Mouse (Mus musculus): ENCODE measurements around the gene Lztr1. TPM values are rescaled to one million over a fixed set of nuclear protein-coding genes. Genes with fewer than 3 reads are reported as not detected.

Gene Lztr1
- polyA plus RNA-seq, 1 experiment from 2014 or later = 129 TPM

DNA sequence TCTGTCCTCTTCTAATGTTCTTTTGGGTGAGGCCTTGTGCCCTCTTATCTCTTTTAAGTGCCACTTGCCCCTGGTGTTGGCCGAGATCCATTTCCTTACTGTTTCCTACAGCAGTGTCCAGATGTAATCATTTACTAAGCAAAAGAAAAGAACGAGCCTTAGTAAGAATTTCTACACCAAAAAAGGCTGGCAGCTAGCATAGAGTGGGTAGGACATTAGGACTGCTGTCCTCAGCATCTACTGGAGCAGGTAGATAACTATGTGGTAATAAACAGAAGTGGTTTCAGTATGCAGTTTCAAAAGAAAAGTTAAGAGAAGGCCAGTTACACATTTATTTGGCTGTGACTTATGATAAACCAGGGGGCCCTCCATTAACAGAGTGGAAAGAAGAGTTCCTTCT lies 2.2 kb downstream of the Lztr1 start:
- 31% methylated on average over 2 of the region's 2 CpGs for whole genome bisulfite sequencing
- Histone ChIP-seq H3K36me3 (ENCODE audit: control insufficient read depth, insufficient read depth) (peaks cover 29% of the 10 kb centered on the region), H3K9me3 (ENCODE audit: control insufficient read depth) (no peaks in the 10 kb centered on the region), H3K4me1 (replicated peaks; ENCODE audit: control insufficient read depth, insufficient read depth, low read length) (peaks cover 21% of the 10 kb centered on the region), H3K9ac (ENCODE audit: low read depth, low read length) (no peak overlapping the region), H3K27ac (ENCODE audit: low read depth, low read length) (peak overlapping the region; percentile 88), H3K27me3 (replicated peaks; ENCODE audit: control insufficient read depth, insufficient read depth, low read length) (no peaks in the 10 kb centered on the region), H3K4me2 (replicated peaks; ENCODE audit: low read depth) (peak overlapping the region; percentile 79), H3K4me3 (ENCODE audit: low read depth, low read length) (peak overlapping the region; percentile 57; the same call in 1 of the 2 replicates)
- ATAC-seq = peak; percentile 29
- no peak for TF ChIP-seq CTCF (IDR thresholded peaks at IDR 0.05; ENCODE audit: low read depth)

DNA sequence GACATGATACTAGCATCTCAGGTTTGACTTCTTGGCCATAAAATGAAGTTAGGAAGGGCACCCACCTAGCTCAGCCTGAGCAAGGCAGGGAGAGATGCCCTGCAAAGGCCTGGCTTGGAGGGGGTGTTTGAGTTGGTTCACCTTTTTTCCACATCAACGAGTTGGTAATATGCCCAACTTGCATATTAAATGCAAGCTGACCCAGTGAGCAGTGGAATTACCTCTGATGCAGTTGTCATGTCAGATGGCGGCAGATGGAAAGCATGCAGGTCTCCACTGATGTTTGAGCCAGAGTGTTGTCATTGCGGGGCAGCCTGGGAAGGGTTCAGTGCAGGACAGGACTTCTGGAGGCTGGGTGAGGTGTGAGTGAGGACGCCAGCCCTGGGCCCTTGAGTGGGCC lies 2.9 kb downstream of the Lztr1 start:
- no peak for TF ChIP-seq CTCF (IDR thresholded peaks at IDR 0.05; ENCODE audit: low read depth)
- no peak for ATAC-seq
- peak overlapping the region; percentile 79 for H3K4me2 ChIP-seq (replicated peaks; ENCODE audit: low read depth)
- H3K4me1 ChIP-seq (replicated peaks; ENCODE audit: control insufficient read depth, insufficient read depth, low read length) = peaks cover 21% of the 10 kb centered on the region
- WGBS = 88% methylated on average over 4 of the region's 4 CpGs
- H3K27me3 ChIP-seq (replicated peaks; ENCODE audit: control insufficient read depth, insufficient read depth, low read length) = no peaks in the 10 kb centered on the region
- H3K9ac ChIP-seq (ENCODE audit: low read depth, low read length) = 0 out of 2 replicates have a peak overlapping the region, but pooled peaks have one; percentile 17
- peak overlapping the region; percentile 88 for H3K27ac ChIP-seq (ENCODE audit: low read depth, low read length)
- no peak overlapping the region for H3K4me3 ChIP-seq (ENCODE audit: low read depth, low read length)
- no peaks in the 10 kb centered on the region for H3K9me3 ChIP-seq (ENCODE audit: control insufficient read depth)
- H3K36me3 ChIP-seq (ENCODE audit: control insufficient read depth, insufficient read depth) = peaks cover 36% of the 10 kb centered on the region

DNA sequence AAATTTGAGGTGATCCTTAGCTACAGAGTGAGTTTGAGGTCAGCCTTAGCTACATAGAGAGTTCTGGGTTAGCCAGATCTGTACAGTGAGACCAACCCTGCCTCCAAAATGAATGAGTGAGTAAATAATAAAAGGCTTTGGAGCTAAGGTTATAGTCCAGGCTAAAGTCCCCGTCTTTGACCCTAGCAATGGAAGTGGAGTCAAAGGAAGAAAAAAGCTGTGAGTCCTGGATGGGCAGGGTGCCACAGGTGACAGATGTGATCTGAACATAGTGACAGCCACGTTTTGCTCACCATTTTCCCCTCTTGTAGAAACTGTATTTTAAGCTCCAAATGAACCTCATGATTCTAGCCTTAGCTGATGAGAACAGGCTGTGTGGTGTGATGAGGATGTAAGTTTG lies 10.4 kb downstream of the Lztr1 start:
- H3K9ac ChIP-seq (ENCODE audit: low read depth, low read length) = no peak overlapping the region
- no peak overlapping the region for H3K27ac ChIP-seq (ENCODE audit: low read depth, low read length)
- 75% methylated on average over 2 of the region's 2 CpGs for WGBS
- no peaks in the 10 kb centered on the region for H3K9me3 ChIP-seq (ENCODE audit: control insufficient read depth)
- H3K4me3 ChIP-seq (ENCODE audit: low read depth, low read length) = no peak overlapping the region
- H3K36me3 ChIP-seq (ENCODE audit: control insufficient read depth, insufficient read depth) = peaks cover 86% of the 10 kb centered on the region
- no peaks in the 10 kb centered on the region for H3K4me1 ChIP-seq (replicated peaks; ENCODE audit: control insufficient read depth, insufficient read depth, low read length)
- no peak for TF ChIP-seq CTCF (IDR thresholded peaks at IDR 0.05; ENCODE audit: low read depth)
- no peak for ATAC-seq
- H3K27me3 ChIP-seq (replicated peaks; ENCODE audit: control insufficient read depth, insufficient read depth, low read length) = no peaks in the 10 kb centered on the region
- no peak overlapping the region for H3K4me2 ChIP-seq (replicated peaks; ENCODE audit: low read depth)

DNA sequence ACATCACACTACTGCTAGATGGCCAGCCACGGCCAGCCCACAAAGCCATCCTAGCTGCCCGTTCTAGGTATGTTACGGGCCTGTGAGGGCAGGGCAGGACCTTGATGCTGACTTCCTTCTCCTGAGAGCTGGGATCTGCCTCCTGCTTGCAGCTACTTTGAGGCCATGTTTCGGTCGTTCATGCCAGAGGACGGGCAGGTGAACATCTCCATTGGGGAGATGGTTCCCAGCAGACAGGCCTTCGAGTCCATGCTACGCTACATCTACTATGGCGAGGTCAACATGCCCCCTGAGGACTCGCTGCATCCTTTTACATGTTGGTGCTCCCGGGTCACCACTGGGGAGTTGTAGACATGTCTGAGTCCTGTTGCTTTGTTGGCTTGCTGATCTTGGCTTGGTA lies 15.7 kb downstream of the Lztr1 start:
- TF ChIP-seq CTCF (IDR thresholded peaks at IDR 0.05; ENCODE audit: low read depth) = no peak
- no peak for ATAC-seq

DNA sequence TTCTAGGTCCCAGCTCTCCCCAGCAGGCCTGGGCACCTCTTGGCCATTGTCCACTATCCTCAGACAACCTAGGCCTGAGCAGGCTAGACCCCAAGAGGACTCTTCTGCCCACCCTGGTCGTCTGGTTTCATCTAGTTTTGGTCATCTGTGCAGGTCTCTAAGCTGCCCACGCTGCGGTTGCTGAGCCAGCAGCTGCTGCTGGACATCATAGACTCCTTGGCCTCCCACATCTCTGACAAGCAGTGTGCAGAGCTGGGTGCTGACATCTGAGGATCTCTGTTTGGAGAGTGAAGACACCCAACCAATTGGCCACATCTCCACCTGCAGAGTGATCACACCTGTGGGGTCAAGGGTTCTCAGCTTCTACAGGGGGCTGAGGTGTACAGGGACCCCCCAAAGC lies 17.0 kb downstream of the Lztr1 start:
- H3K9me3 ChIP-seq (ENCODE audit: control insufficient read depth) = no peaks in the 10 kb centered on the region
- H3K27me3 ChIP-seq (replicated peaks; ENCODE audit: control insufficient read depth, insufficient read depth, low read length) = no peaks in the 10 kb centered on the region
- peaks cover 75% of the 10 kb centered on the region for H3K36me3 ChIP-seq (ENCODE audit: control insufficient read depth, insufficient read depth)
- H3K4me2 ChIP-seq (replicated peaks; ENCODE audit: low read depth) = no peak overlapping the region
- no peaks in the 10 kb centered on the region for H3K4me1 ChIP-seq (replicated peaks; ENCODE audit: control insufficient read depth, insufficient read depth, low read length)
- 78% methylated on average over 3 of the region's 3 CpGs for WGBS
- H3K4me3 ChIP-seq (ENCODE audit: low read depth, low read length) = no peak overlapping the region
- no peak overlapping the region for H3K9ac ChIP-seq (ENCODE audit: low read depth, low read length)
- no peak for ATAC-seq
- H3K27ac ChIP-seq (ENCODE audit: low read depth, low read length) = peak overlapping the region; percentile 70
- TF ChIP-seq CTCF (IDR thresholded peaks at IDR 0.05; ENCODE audit: low read depth) = no peak

More for the DNA sequence above, 15.7 kb downstream of the Lztr1 start:
- WGBS = 94% methylated on average over 11 of the region's 11 CpGs
- Histone ChIP-seq H3K27me3 (replicated peaks; ENCODE audit: control insufficient read depth, insufficient read depth, low read length) (no peaks in the 10 kb centered on the region), H3K9ac (ENCODE audit: low read depth, low read length) (no peak overlapping the region), H3K4me1 (replicated peaks; ENCODE audit: control insufficient read depth, insufficient read depth, low read length) (no peaks in the 10 kb centered on the region), H3K36me3 (ENCODE audit: control insufficient read depth, insufficient read depth) (peaks cover 89% of the 10 kb centered on the region), H3K9me3 (ENCODE audit: control insufficient read depth) (no peaks in the 10 kb centered on the region), H3K4me3 (ENCODE audit: low read depth, low read length) (no peak overlapping the region), H3K4me2 (replicated peaks; ENCODE audit: low read depth) (no peak overlapping the region), H3K27ac (ENCODE audit: low read depth, low read length) (no peak overlapping the region)

DNA sequence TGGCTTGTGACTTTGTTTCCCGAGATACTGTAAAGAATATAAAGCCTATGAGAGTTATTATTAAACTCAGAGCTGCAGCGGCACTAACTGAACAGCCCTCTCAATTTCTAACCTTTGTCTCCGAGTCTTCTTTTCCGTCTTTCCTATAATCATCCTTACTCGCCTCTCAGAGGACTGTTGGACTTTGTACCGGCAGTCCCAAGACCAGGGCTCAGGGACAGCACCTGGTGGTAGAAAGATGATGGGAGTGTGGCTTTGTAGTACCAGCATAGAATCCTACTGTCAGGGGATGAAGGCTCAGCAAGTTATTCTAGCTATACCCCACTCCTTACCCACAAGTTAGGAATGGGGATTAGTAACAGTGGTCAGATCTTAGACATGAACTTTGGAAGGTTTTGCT lies 17.7 kb downstream of the Lztr1 start:
- Histone ChIP-seq H3K9me3 (ENCODE audit: control insufficient read depth) (no peaks in the 10 kb centered on the region), H3K27ac (ENCODE audit: low read depth, low read length) (peak overlapping the region; percentile 70; the same call in 1 of the 2 replicates), H3K4me1 (replicated peaks; ENCODE audit: control insufficient read depth, insufficient read depth, low read length) (no peaks in the 10 kb centered on the region), H3K27me3 (replicated peaks; ENCODE audit: control insufficient read depth, insufficient read depth, low read length) (no peaks in the 10 kb centered on the region), H3K36me3 (ENCODE audit: control insufficient read depth, insufficient read depth) (peaks cover 68% of the 10 kb centered on the region), H3K4me3 (ENCODE audit: low read depth, low read length) (no peak overlapping the region), H3K4me2 (replicated peaks; ENCODE audit: low read depth) (no peak overlapping the region), H3K9ac (ENCODE audit: low read depth, low read length) (no peak overlapping the region)
- ATAC-seq = peak; percentile 28; the same call in 1 of the 2 replicates
- TF ChIP-seq CTCF (IDR thresholded peaks at IDR 0.05; ENCODE audit: low read depth) = peak; percentile 63
- 49% methylated on average over 6 of the region's 6 CpGs for WGBS

DNA sequence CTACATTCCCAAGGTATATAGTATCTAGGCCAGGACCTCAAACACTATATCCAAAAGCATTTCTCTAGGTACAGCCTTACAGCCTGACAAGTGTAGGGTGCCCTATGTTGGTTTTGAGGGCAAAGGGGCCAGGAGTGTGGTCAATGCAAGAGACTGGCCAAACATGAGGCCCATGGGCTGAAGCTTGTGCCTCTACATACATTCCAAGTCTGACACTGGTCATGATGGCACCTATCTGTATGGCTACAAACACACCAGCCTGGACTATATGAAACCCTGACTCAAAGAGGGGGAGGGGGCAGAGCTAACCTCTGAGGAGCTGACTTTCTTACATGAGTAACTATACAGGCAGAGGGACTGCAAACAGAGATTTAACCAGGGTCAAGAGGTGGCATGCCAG lies 19.1 kb downstream of the Lztr1 start:
- no peak overlapping the region for H3K4me3 ChIP-seq (ENCODE audit: low read depth, low read length)
- no peaks in the 10 kb centered on the region for H3K9me3 ChIP-seq (ENCODE audit: control insufficient read depth)
- peaks cover 54% of the 10 kb centered on the region for H3K36me3 ChIP-seq (ENCODE audit: control insufficient read depth, insufficient read depth)
- no peaks in the 10 kb centered on the region for H3K27me3 ChIP-seq (replicated peaks; ENCODE audit: control insufficient read depth, insufficient read depth, low read length)
- no peak for TF ChIP-seq CTCF (IDR thresholded peaks at IDR 0.05; ENCODE audit: low read depth)
- no peak overlapping the region for H3K4me2 ChIP-seq (replicated peaks; ENCODE audit: low read depth)
- ATAC-seq = no peak
- no peak overlapping the region; the same call in 1 of the 2 replicates for H3K27ac ChIP-seq (ENCODE audit: low read depth, low read length)
- H3K4me1 ChIP-seq (replicated peaks; ENCODE audit: control insufficient read depth, insufficient read depth, low read length) = peaks cover 5% of the 10 kb centered on the region
- no peak overlapping the region for H3K9ac ChIP-seq (ENCODE audit: low read depth, low read length)

Data from intestine, postnatal 0 days (tissue).